Mouse (Mus musculus): ENCODE data around the gene Bag5. TPM values are rescaled to one million over a fixed set of nuclear protein-coding genes. Genes with fewer than 3 reads are reported as not detected.

Gene Bag5
- polyA plus RNA-seq, 1 experiment from 2014 or later: 45.7 TPM

- Histone ChIP-seq H3K9ac (ENCODE audit: low read depth, low read length) (peak within 1 kb of the TSS; percentile 59), H3K4me1 (replicated peaks; ENCODE audit: insufficient read depth, low read length) (peaks cover 6% of the 10 kb centered on the region; the same call in 1 of the 2 replicates), H3K9me3 (replicated peaks; ENCODE audit: low read length) (no peaks in the 10 kb centered on the region), H3K27me3 (ENCODE audit: insufficient read depth, low read length) (peaks cover 6% of the 10 kb centered on the region; the same call in 1 of the 2 replicates), H3K27ac (peak within 1 kb of the TSS; percentile 88), H3K36me3 (ENCODE audit: insufficient read depth, low read length) (no peaks in the 10 kb centered on the region), H3K4me2 (ENCODE audit: low read length) (peak within 1 kb of the TSS; percentile 88), H3K4me3 (replicated peaks; ENCODE audit: low read depth, low read length) (peak within 1 kb of the TSS; percentile 89)
- ATAC-seq (replicated peaks; ENCODE audit: low FRiP score, low read depth) (peak; percentile 93), DNase-seq (ENCODE audit: low spot score) (peak; percentile 97)
- TF ChIP-seq CTCF (IDR thresholded peaks at IDR 0.05; ENCODE audit: low read depth): no peak
- WGBS: under 1% methylated on average over 51 of the region's 51 CpGs
These were observed 35.0 kb downstream of the Bag5 start, which contains the start of gene Trmt61a for GRCm38 (mm10) chr12:111677882-111678669. Trmt61a (plus strand) TSS chr12:111678105.

- H3K4me3 ChIP-seq (replicated peaks; ENCODE audit: low read depth, low read length): peak overlapping the region; percentile 89
- peak overlapping the region; percentile 88 for H3K27ac ChIP-seq
- H3K4me1 ChIP-seq (replicated peaks; ENCODE audit: insufficient read depth, low read length): peaks cover 10% of the 10 kb centered on the region
- peak overlapping the region; percentile 59 for H3K9ac ChIP-seq (ENCODE audit: low read depth, low read length)
- H3K36me3 ChIP-seq (ENCODE audit: insufficient read depth, low read length): no peaks in the 10 kb centered on the region
- H3K4me2 ChIP-seq (ENCODE audit: low read length): peak overlapping the region; percentile 88
- 17% methylated on average over 5 of the region's 5 CpGs for WGBS
- no peaks in the 10 kb centered on the region for H3K9me3 ChIP-seq (replicated peaks; ENCODE audit: low read length)
- DNase-seq (ENCODE audit: low spot score): no peak
- TF ChIP-seq CTCF (IDR thresholded peaks at IDR 0.05; ENCODE audit: low read depth): no peak
- ATAC-seq (replicated peaks; ENCODE audit: low FRiP score, low read depth): peak; percentile 9
- peaks cover 11% of the 10 kb centered on the region; the same call in 1 of the 2 replicates for H3K27me3 ChIP-seq (ENCODE audit: insufficient read depth, low read length)
These were observed 35.6 kb downstream of the Bag5 start for GRCm38 (mm10) chr12:111677421-111677820.

- Histone ChIP-seq H3K4me2 (ENCODE audit: low read length) (no peak overlapping the region), H3K36me3 (ENCODE audit: insufficient read depth, low read length) (no peaks in the 10 kb centered on the region), H3K27ac (no peak overlapping the region), H3K27me3 (ENCODE audit: insufficient read depth, low read length) (peaks cover 14% of the 10 kb centered on the region; the same call in 1 of the 2 replicates), H3K9ac (ENCODE audit: low read depth, low read length) (no peak overlapping the region), H3K4me3 (replicated peaks; ENCODE audit: low read depth, low read length) (no peak overlapping the region), H3K4me1 (replicated peaks; ENCODE audit: insufficient read depth, low read length) (peaks cover 22% of the 10 kb centered on the region), H3K9me3 (replicated peaks; ENCODE audit: low read length) (no peaks in the 10 kb centered on the region)
- ATAC-seq (replicated peaks; ENCODE audit: low FRiP score, low read depth) (no peak), DNase-seq (ENCODE audit: low spot score) (no peak)
- no peak for TF ChIP-seq CTCF (IDR thresholded peaks at IDR 0.05; ENCODE audit: low read depth)
- WGBS: 66% methylated on average over 6 of the region's 6 CpGs
These were observed 37.1 kb downstream of the Bag5 start for GRCm38 (mm10) chr12:111675797-111676580.

- ATAC-seq (replicated peaks; ENCODE audit: low FRiP score, low read depth) (no peak), DNase-seq (ENCODE audit: low spot score) (no peak)
- Histone ChIP-seq H3K4me2 (ENCODE audit: low read length) (no peak overlapping the region), H3K27me3 (ENCODE audit: insufficient read depth, low read length) (peaks cover 16% of the 10 kb centered on the region), H3K36me3 (ENCODE audit: insufficient read depth, low read length) (no peaks in the 10 kb centered on the region), H3K27ac (no peak overlapping the region), H3K9ac (ENCODE audit: low read depth, low read length) (no peak overlapping the region), H3K9me3 (replicated peaks; ENCODE audit: low read length) (no peaks in the 10 kb centered on the region), H3K4me3 (replicated peaks; ENCODE audit: low read depth, low read length) (no peak overlapping the region), H3K4me1 (replicated peaks; ENCODE audit: insufficient read depth, low read length) (peaks cover 30% of the 10 kb centered on the region)
- TF ChIP-seq CTCF (IDR thresholded peaks at IDR 0.05; ENCODE audit: low read depth): no peak
- WGBS: 54% methylated on average over 2 of the region's 2 CpGs
These were observed 38.1 kb downstream of the Bag5 start for GRCm38 (mm10) chr12:111674850-111675486.

- no peaks in the 10 kb centered on the region for H3K36me3 ChIP-seq (ENCODE audit: insufficient read depth, low read length)
- peak overlapping the region; percentile 90 for H3K4me2 ChIP-seq (ENCODE audit: low read length)
- no peak overlapping the region; the same call in 1 of the 2 replicates for H3K9ac ChIP-seq (ENCODE audit: low read depth, low read length)
- H3K9me3 ChIP-seq (replicated peaks; ENCODE audit: low read length): no peaks in the 10 kb centered on the region
- H3K27ac ChIP-seq: no peak overlapping the region
- no peak for DNase-seq (ENCODE audit: low spot score)
- H3K4me3 ChIP-seq (replicated peaks; ENCODE audit: low read depth, low read length): peak overlapping the region; percentile 46
- peaks cover 17% of the 10 kb centered on the region for H3K27me3 ChIP-seq (ENCODE audit: insufficient read depth, low read length)
- WGBS: 12% methylated on average over 12 of the region's 12 CpGs
- H3K4me1 ChIP-seq (replicated peaks; ENCODE audit: insufficient read depth, low read length): peaks cover 39% of the 10 kb centered on the region
- no peak for ATAC-seq (replicated peaks; ENCODE audit: low FRiP score, low read depth)
- no peak for TF ChIP-seq CTCF (IDR thresholded peaks at IDR 0.05; ENCODE audit: low read depth)
These were observed 40.5 kb downstream of the Bag5 start for GRCm38 (mm10) chr12:111672581-111672980.

- H3K4me2 ChIP-seq (ENCODE audit: low read length): peak within 1 kb of the TSS; percentile 90
- H3K27me3 ChIP-seq (ENCODE audit: insufficient read depth, low read length): peaks cover 17% of the 10 kb centered on the region
- peaks cover 35% of the 10 kb centered on the region for H3K4me1 ChIP-seq (replicated peaks; ENCODE audit: insufficient read depth, low read length)
These were observed 40.9 kb downstream of the Bag5 start, which contains the start of gene Ckb for GRCm38 (mm10) chr12:111672176-111672575. Ckb (minus strand) TSS chr12:111672338.

More at GRCm38 (mm10) chr12:111672176-111672575, 40.9 kb downstream of the Bag5 start, which contains the start of gene Ckb:
- ATAC-seq (replicated peaks; ENCODE audit: low FRiP score, low read depth): peak; percentile 6; the same call in 1 of the 2 replicates
- Histone ChIP-seq H3K4me3 (replicated peaks; ENCODE audit: low read depth, low read length) (peak within 1 kb of the TSS; percentile 46), H3K9me3 (replicated peaks; ENCODE audit: low read length) (no peaks in the 10 kb centered on the region), H3K36me3 (ENCODE audit: insufficient read depth, low read length) (no peaks in the 10 kb centered on the region), H3K27ac (0 out of 2 replicates have a peak within 1 kb of the TSS, but pooled peaks have one; percentile 10), H3K9ac (ENCODE audit: low read depth, low read length) (peak within 1 kb of the TSS; percentile 52)
- under 1% methylated on average over 31 of the region's 31 CpGs for WGBS
- no peak for TF ChIP-seq CTCF (IDR thresholded peaks at IDR 0.05; ENCODE audit: low read depth)
- DNase-seq (ENCODE audit: low spot score): peak; percentile 83

All from kidney, postnatal 0 days (tissue).